Comparison of ENCODE assay signal across 19 mouse cellular contexts in the genomic region with DNA sequence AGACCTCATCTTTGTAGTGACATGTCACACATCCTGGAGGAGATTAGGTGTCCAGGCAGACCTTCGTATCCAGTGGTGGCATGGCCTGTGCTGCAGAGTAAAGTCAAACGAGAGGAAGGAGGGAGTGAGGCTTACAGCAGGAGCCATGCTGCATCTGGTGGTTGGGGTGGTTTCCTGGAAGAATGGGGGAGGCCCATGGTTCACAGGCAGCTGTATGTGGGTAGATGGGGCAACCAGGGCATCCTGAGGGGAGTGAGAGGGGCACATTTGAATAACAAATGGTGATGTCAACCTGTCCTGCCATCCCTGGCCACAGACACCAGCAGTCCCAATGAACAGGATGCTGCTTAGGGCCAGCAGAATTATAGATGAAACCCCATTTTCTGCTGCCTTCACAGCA. TPM values are rescaled to one million over a fixed set of nuclear protein-coding genes. Genes with fewer than 3 reads are reported as not detected.
A peak's percentile ranks its signal among the peaks of the same experiment; 100 is the strongest.
DNase-seq lines count a peak whose midpoint lies in the region; ATAC-seq lines count a peak whose summit lies in the region.
"Had no signal": no experiment of that assay in that cellular context is flagged by ENCODE, and none has a peak within 500 bp of the region (broad histone marks: within the 10 kb centered on the region; RNA-seq: fewer than 3 reads in every experiment).

No protein-coding gene starts in this region.

- no peak overlapping the region for H3K9ac ChIP-seq in heart, embryonic 16.5 days (ENCODE audit: low read length)
- no peak overlapping the region for H3K9ac ChIP-seq in hindbrain, embryonic 14.5 days
- H3K9ac ChIP-seq: embryonic facial prominence, embryonic 12.5 days; forebrain, postnatal 0 days; hindbrain, embryonic 12.5 days; limb, embryonic 15.5 days; midbrain, embryonic 15.5 days had no signal

- H3K9me3 ChIP-seq in heart, embryonic 16.5 days (replicated peaks; ENCODE audit: control insufficient read depth, low read length): no peaks in the 10 kb centered on the region
- H3K9me3 ChIP-seq in hindbrain, embryonic 14.5 days (ENCODE audit: control insufficient read depth, low read length): no peaks in the 10 kb centered on the region
- H3K9me3 ChIP-seq: embryonic facial prominence, embryonic 12.5 days; hindbrain, embryonic 12.5 days; limb, embryonic 15.5 days; midbrain, embryonic 15.5 days had no signal

- peak overlapping the region; percentile 26 for H3K27ac ChIP-seq in heart, embryonic 16.5 days (ENCODE audit: low read length)
- no peak overlapping the region for H3K27ac ChIP-seq in hindbrain, embryonic 14.5 days
- H3K27ac ChIP-seq: embryonic facial prominence, embryonic 12.5 days; hindbrain, embryonic 12.5 days; kidney, postnatal 0 days; limb, embryonic 15.5 days; macrophage; midbrain, embryonic 15.5 days had no signal

- no peak for ATAC-seq in heart, embryonic 16.5 days (replicated peaks; ENCODE audit: extremely low read depth, insufficient read depth, low FRiP score)
- peak; percentile 65 for ATAC-seq in common myeloid progenitor, adult 5-6 weeks (replicated peaks; ENCODE audit: low read depth, poor library complexity, severe bottlenecking)
- no peak for ATAC-seq in hindbrain, embryonic 14.5 days (ENCODE audit: low FRiP score)
- ATAC-seq: forebrain, postnatal 0 days; intestine, embryonic 16.5 days; midbrain, embryonic 15.5 days; Patski had no signal

- H3K4me2 ChIP-seq in heart, embryonic 16.5 days (ENCODE audit: low read depth, low read length): 0 out of 2 replicates have a peak overlapping the region, but pooled peaks have one; percentile 2
- H3K4me2 ChIP-seq in hindbrain, embryonic 14.5 days (replicated peaks): no peak overlapping the region
- H3K4me2 ChIP-seq: embryonic facial prominence, embryonic 12.5 days; hindbrain, embryonic 12.5 days; limb, embryonic 15.5 days; midbrain, embryonic 15.5 days had no signal

- DNase-seq in heart, adult 9 months (ENCODE audit: low spot score in 2 of 2): no peak
- DNase-seq in thymus, postnatal 25 days: peak; percentile 16
- no peak for DNase-seq in thymus, adult 18-20 months
- no peak for DNase-seq in hindbrain, embryonic 14.5 days (ENCODE audit: low spot score)
- DNase-seq in right cerebral cortex, postnatal 10 days (ENCODE audit: low spot score in 2 of 2): no peak
- DNase-seq: forebrain, postnatal 0 days; gastrocnemius, postnatal 10 days; lung, adult 2 months had no signal

- no peak overlapping the region for H3K4me3 ChIP-seq in heart, embryonic 16.5 days (ENCODE audit: low read length)
- no peak overlapping the region for H3K4me3 ChIP-seq in hindbrain, embryonic 14.5 days (replicated peaks; ENCODE audit: low read length)
- H3K4me3 ChIP-seq: embryonic facial prominence, embryonic 12.5 days; hindbrain, embryonic 12.5 days; limb, embryonic 15.5 days; midbrain, embryonic 15.5 days had no signal

- H3K27me3 ChIP-seq in heart, embryonic 16.5 days (ENCODE audit: control insufficient read depth, insufficient read depth, low read length): no peaks in the 10 kb centered on the region
- H3K27me3 ChIP-seq in hindbrain, embryonic 14.5 days (ENCODE audit: control insufficient read depth, insufficient read depth, low read length): no peaks in the 10 kb centered on the region
- H3K27me3 ChIP-seq: embryonic facial prominence, embryonic 12.5 days; hindbrain, embryonic 12.5 days; limb, embryonic 15.5 days; midbrain, embryonic 15.5 days; Patski had no signal

- WGBS in heart, embryonic 16.5 days: 29% methylated on average over 2 of the region's 2 CpGs
- 87% methylated on average over 2 of the region's 2 CpGs for WGBS in hindbrain, embryonic 14.5 days

- H3K36me3 ChIP-seq in heart, embryonic 16.5 days (ENCODE audit: control insufficient read depth, insufficient read depth): peaks cover 11% of the 10 kb centered on the region; the same call in 1 of the 2 replicates
- H3K36me3 ChIP-seq in hindbrain, embryonic 14.5 days (replicated peaks; ENCODE audit: control insufficient read depth, insufficient read depth): peaks cover 27% of the 10 kb centered on the region

- H3K4me1 ChIP-seq in heart, embryonic 16.5 days (ENCODE audit: control insufficient read depth, insufficient read depth, low read length): peaks cover 68% of the 10 kb centered on the region
- H3K4me1 ChIP-seq in hindbrain, embryonic 14.5 days (replicated peaks; ENCODE audit: control insufficient read depth, insufficient read depth, low read length): peaks cover 41% of the 10 kb centered on the region

RNA-seq across cellular contexts. Expression of gene Akt2, which starts 18.3 kb away (rescaled TPM):
- polyA plus RNA-seq in heart, embryonic 16.5 days (2015; fragmentation: Nextera tagmentation; extraction: Ambion mirVana): 82.3 and 84.0 TPM in 2 replicates
- 43.7 and 49.5 TPM in 2 replicates for total RNA-seq in common myeloid progenitor, adult 5-6 weeks (2017)
- 51.1 and 62.7 TPM in 2 replicates for polyA plus RNA-seq in hindbrain, embryonic 14.5 days (2014; fragmentation: Nextera tagmentation; extraction: Ambion mirVana)

RNA-seq across cellular contexts. Expression of gene Ttc9b, which starts 44.0 kb away (rescaled TPM):
- polyA plus RNA-seq in heart, embryonic 16.5 days (2015; fragmentation: Nextera tagmentation; extraction: Ambion mirVana): 0.07 TPM in 1 of 2 replicates, not detected in the other
- total RNA-seq in common myeloid progenitor, adult 5-6 weeks (2017): 0.29 TPM in 1 of 2 replicates, not detected in the other
- polyA plus RNA-seq in hindbrain, embryonic 14.5 days (2014; fragmentation: Nextera tagmentation; extraction: Ambion mirVana): 98.6 and 100 TPM in 2 replicates
- polyA plus RNA-seq: kidney, postnatal 0 days; lung, adult 2 months; macrophage; urinary bladder, adult 2 months had no signal

RNA-seq across cellular contexts. Expression of gene 2310022A10Rik, which starts 56.7 kb away (rescaled TPM):
- polyA plus RNA-seq in heart, embryonic 16.5 days (2015; fragmentation: Nextera tagmentation; extraction: Ambion mirVana): 40.7 and 41.5 TPM in 2 replicates
- total RNA-seq in common myeloid progenitor, adult 5-6 weeks (2017): 15.0 and 18.0 TPM in 2 replicates
- polyA plus RNA-seq in hindbrain, embryonic 14.5 days (2014; fragmentation: Nextera tagmentation; extraction: Ambion mirVana): 25.1 and 26.4 TPM in 2 replicates

RNA-seq across cellular contexts. Expression of gene Pld3, which starts 56.7 kb away (rescaled TPM):
- 58.6 and 63.4 TPM in 2 replicates for polyA plus RNA-seq in heart, embryonic 16.5 days (2015; fragmentation: Nextera tagmentation; extraction: Ambion mirVana)
- 5.5 and 6.0 TPM in 2 replicates for total RNA-seq in common myeloid progenitor, adult 5-6 weeks (2017)
- 156 and 193 TPM in 2 replicates for polyA plus RNA-seq in hindbrain, embryonic 14.5 days (2014; fragmentation: Nextera tagmentation; extraction: Ambion mirVana)

Comparison
In these comparisons a context has a peak if more than half of its experiments do, and no peak if none do; other contexts are left out.
1. RNA of gene Ttc9b, which starts 44.0 kb away (polyA plus RNA-seq): 98.6 to 100 TPM in hindbrain, embryonic 14.5 days; 0.07 TPM in heart, embryonic 16.5 days; every median in the first group is over 10 times any median in the second.